Mouse (Mus musculus) thymus, adult 2 months (tissue): ENCODE data around the gene Fbxl19.

Source experiments
- CTCF ChIP-seq: fragments of 200-500 bp; IDR thresholded peaks from 2 replicates; pipeline ENCODE4 v1.5.1; 2012; ENCODE audit warnings: mild to moderate bottlenecking, control low read depth, low read length, moderate library complexity, borderline replicate concordance; ENCODE audit not compliant: control insufficient read depth, poor library complexity, insufficient read depth; ENCODE audit errors: extremely low read depth
- POLR2A ChIP-seq: fragments of 200-500 bp; IDR thresholded peaks from 2 replicates; pipeline ENCODE4 v1.6.1; 2012; ENCODE audit warnings: mild to moderate bottlenecking, low read length, control low read depth, moderate library complexity; ENCODE audit not compliant: control insufficient read depth, poor library complexity, insufficient read depth; ENCODE audit errors: extremely low read depth

DNA sequence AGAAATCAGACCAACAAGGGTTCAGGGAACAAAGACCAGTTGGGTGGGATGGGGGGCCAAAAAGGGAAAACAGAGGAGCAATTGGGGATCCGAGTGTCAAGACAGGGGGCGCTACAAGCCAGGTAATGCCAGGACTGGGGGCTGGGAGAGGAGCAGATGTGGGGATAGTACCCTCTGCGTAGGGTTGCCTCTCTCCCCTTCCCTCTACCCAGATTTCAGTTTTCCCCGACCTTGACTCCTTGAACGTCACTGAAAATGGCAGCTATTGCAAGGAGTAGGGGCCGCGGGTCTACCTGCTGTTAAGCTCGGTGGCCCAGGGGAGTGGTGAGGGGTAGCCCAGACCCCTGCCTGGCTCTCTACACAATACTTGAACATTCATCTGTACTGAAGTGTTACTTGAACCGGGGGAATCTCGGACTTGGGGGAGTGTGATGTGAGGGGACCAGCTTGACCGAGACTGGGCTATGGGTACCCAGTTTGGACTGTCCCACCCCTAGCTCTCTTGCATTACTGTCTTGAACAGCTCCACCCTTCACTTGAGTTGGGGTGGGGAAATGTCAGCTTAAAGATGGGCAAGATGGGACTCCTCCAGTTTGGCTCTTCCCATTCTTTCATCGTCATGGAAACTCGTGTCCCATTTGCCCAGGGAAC lies 24.1 kb downstream of the Fbxl19 start:
- TF ChIP-seq CTCF (no peak), POLR2A (no peak)
